Mouse (Mus musculus) spleen, adult 2 months (tissue): Measurements from ENCODE around the gene Orc3.

ENCODE experiments used
- CTCF ChIP-seq: fragments of 200-500 bp; IDR thresholded peaks from 2 replicates; pipeline ENCODE4 v1.5.1; 2011; ENCODE audit warnings: mild to moderate bottlenecking, inconsistent platforms; ENCODE audit not compliant: insufficient read depth, insufficient read length, insufficient replicate concordance; ENCODE audit errors: extremely low read depth
- POLR2A ChIP-seq: fragments of 200-500 bp; IDR thresholded peaks from 2 replicates; pipeline ENCODE4 v1.6.1; 2011; ENCODE audit warnings: low read depth, low read length, inconsistent platforms

GRCm38 (mm10) chr4:34615303-34615702 lies 559 bp upstream of the Orc3 start:
- no peak for TF ChIP-seq CTCF
- no peak for TF ChIP-seq POLR2A
